Mouse (Mus musculus): ENCODE results near the gene Jag1.

DNA sequence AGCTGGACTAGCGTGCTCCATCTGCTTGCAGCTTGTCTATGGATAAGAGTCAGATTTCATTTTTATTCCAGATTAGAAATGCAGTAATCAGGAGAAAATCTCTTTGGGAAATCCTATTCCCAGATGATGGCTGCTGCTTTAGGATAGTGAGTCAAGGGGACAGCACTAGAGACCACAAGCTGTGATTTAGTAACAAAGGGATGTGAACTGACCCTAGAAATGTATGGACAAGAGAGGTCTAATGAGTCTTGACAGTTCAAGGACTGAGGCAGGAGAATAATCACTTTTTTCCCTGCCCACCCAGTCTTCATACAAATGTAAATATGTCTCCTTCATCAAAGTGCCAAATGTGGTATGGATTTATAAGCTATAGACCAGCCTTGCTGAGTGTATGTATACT is 52.6 kb downstream of the Jag1 start:
- TF ChIP-seq CTCF (IDR thresholded peaks at IDR 0.05; ENCODE audit: control insufficient read depth, insufficient read depth, insufficient read length) (no peak), MAX (IDR thresholded peaks at IDR 0.05) (no peak), MYOG (IDR thresholded peaks at IDR 0.05; ENCODE audit: control insufficient read depth, extremely low read depth, insufficient read length) (no peak), USF1 (IDR thresholded peaks at IDR 0.05; ENCODE audit: low read depth) (no peak)

All from C2C12 (cell line).